Mouse (Mus musculus): Measurements from ENCODE around the gene Ms4a3.

GRCm38 (mm10) chr19:11608172-11608571 is 32.5 kb downstream of the Ms4a3 start:
- TF ChIP-seq POLR2A (IDR thresholded peaks at IDR 0.05; ENCODE audit: low read depth, low read length): no peak
- TF ChIP-seq CTCF (IDR thresholded peaks at IDR 0.05; ENCODE audit: borderline replicate concordance, insufficient read depth, low read length): no peak
